Mouse (Mus musculus): ENCODE measurements around the gene Irs3. TPM values are rescaled to one million over a fixed set of nuclear protein-coding genes. Genes with fewer than 3 reads are reported as not detected.

The Irs3 gene
- polyA plus RNA-seq, 1 experiment from 2014 or later = 0.11 TPM

DNA sequence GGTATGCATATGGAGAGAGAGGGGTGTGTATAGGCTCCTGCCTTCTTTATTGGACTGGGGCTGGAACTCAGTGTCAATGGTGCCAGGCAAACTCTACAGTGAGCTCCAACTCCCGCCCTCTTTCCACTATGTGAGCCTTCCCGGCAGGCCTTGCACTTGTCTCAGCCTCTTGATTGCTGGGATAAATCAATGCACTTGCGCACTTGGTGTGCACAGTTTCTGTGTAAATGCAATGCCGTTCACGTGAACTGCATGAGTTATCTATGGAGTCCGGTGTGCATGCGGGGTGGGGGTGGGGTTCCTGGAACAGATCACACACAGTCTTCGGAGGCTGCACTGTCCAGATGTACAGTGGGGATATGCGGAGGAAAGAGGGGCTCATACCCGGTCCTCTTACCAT, 7.9 kb upstream of the Irs3 start:
- H3K27me3 ChIP-seq = no peaks in the 10 kb centered on the region
- H3K9me3 ChIP-seq = no peaks in the 10 kb centered on the region
- H3K36me3 ChIP-seq = peaks cover 30% of the 10 kb centered on the region
- no peak for ATAC-seq (replicated peaks)
- WGBS = 95% methylated on average over 10 of the region's 10 CpGs
- H3K4me2 ChIP-seq (replicated peaks) = no peak overlapping the region
- no peak overlapping the region for H3K9ac ChIP-seq (replicated peaks)
- H3K27ac ChIP-seq (replicated peaks) = no peak overlapping the region
- H3K4me3 ChIP-seq = no peak overlapping the region
- peaks cover 4% of the 10 kb centered on the region; the same call in 1 of the 2 replicates for H3K4me1 ChIP-seq

DNA sequence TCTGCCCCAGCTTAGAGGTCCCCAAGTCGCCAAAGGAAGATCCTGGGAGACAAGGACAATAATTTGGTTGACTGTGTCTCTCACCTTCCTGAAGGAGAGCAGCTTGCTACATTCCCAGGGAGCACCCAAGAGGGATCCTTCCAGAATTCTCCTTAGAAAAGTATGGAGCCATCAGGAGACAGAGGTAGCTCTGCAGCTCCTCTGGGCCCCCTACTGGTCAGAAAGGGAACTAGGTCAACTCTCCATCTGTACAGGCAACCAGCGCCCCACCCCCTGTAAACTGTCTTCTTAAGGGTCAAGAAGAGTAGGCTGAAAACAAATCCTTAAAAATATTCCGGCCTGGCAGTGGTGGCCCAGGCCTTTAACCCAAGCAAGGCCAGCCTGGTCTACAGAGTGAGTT, 7.0 kb upstream of the Irs3 start:
- no peaks in the 10 kb centered on the region for H3K27me3 ChIP-seq
- no peak; the same call in 1 of the 2 replicates for ATAC-seq (replicated peaks)
- peaks cover 4% of the 10 kb centered on the region; the same call in 1 of the 2 replicates for H3K4me1 ChIP-seq
- H3K36me3 ChIP-seq = peaks cover 27% of the 10 kb centered on the region; the same call in 1 of the 2 replicates
- no peak overlapping the region for H3K4me3 ChIP-seq
- H3K9me3 ChIP-seq = no peaks in the 10 kb centered on the region
- H3K9ac ChIP-seq (replicated peaks) = no peak overlapping the region
- whole genome bisulfite sequencing = 20% methylated on average over 3 of the region's 3 CpGs
- no peak overlapping the region for H3K4me2 ChIP-seq (replicated peaks)
- no peak overlapping the region for H3K27ac ChIP-seq (replicated peaks)

GRCm38 (mm10) chr5:137649669-137650571, 4.4 kb upstream of the Irs3 start:
- no peak overlapping the region for H3K4me2 ChIP-seq (replicated peaks)
- no peak overlapping the region; the same call in 1 of the 2 replicates for H3K9ac ChIP-seq (replicated peaks)
- no peak overlapping the region for H3K4me3 ChIP-seq
- WGBS = 19% methylated on average over 18 of the region's 18 CpGs
- peaks cover 23% of the 10 kb centered on the region; the same call in 1 of the 2 replicates for H3K36me3 ChIP-seq
- no peaks in the 10 kb centered on the region for H3K9me3 ChIP-seq
- no peak for ATAC-seq (replicated peaks)
- peaks cover 16% of the 10 kb centered on the region for H3K27me3 ChIP-seq
- peaks cover 12% of the 10 kb centered on the region for H3K4me1 ChIP-seq
- no peak overlapping the region for H3K27ac ChIP-seq (replicated peaks)

GRCm38 (mm10) chr5:137649251-137649650, 3.7 kb upstream of the Irs3 start:
- no peak overlapping the region for H3K4me2 ChIP-seq (replicated peaks)
- H3K9me3 ChIP-seq = no peaks in the 10 kb centered on the region
- H3K36me3 ChIP-seq = peaks cover 21% of the 10 kb centered on the region; the same call in 1 of the 2 replicates
- no peak overlapping the region for H3K9ac ChIP-seq (replicated peaks)
- 35% methylated on average over 4 of the region's 4 CpGs for WGBS
- peaks cover 13% of the 10 kb centered on the region for H3K4me1 ChIP-seq
- no peak for ATAC-seq (replicated peaks)
- no peak overlapping the region for H3K4me3 ChIP-seq
- H3K27me3 ChIP-seq = peaks cover 22% of the 10 kb centered on the region
- H3K27ac ChIP-seq (replicated peaks) = no peak overlapping the region

GRCm38 (mm10) chr5:137647827-137648601, 2.5 kb upstream of the Irs3 start:
- WGBS = 75% methylated on average over 9 of the region's 9 CpGs
- no peak overlapping the region for H3K9ac ChIP-seq (replicated peaks)
- H3K4me3 ChIP-seq = no peak overlapping the region
- H3K9me3 ChIP-seq = no peaks in the 10 kb centered on the region
- peaks cover 12% of the 10 kb centered on the region; the same call in 1 of the 2 replicates for H3K36me3 ChIP-seq
- no peak overlapping the region for H3K27ac ChIP-seq (replicated peaks)
- peaks cover 13% of the 10 kb centered on the region for H3K4me1 ChIP-seq
- peaks cover 30% of the 10 kb centered on the region for H3K27me3 ChIP-seq
- peak; percentile 59 for ATAC-seq (replicated peaks)
- no peak overlapping the region for H3K4me2 ChIP-seq (replicated peaks)

DNA sequence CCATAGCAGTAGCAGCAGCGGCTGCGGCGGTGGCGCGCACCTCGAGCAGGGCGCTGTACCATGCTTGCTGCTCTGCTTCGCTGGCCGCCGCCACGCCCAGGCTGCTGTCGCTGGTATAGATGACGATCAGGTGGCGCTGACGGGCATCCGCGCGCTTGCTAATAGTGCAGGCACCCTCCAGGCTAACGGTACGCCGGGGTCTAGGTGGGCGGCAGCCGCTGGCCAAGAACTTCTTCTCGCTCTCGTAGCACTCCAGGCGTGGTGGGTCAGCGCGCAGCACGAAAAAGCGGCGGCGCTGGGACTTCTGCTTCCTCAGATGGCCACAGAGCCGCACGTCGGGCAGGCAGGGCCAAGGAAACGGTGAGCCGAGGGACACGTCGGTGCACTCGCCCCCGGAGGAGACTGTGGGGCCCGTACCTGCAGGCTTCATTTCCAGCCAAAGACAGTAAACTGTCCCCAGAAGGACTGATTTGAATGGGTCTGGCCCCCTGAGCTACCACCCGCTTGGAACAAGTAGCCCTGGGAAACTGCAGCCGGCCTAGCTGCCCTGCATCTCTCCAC, 343 bp downstream of the Irs3 start:
- Histone ChIP-seq H3K9ac (replicated peaks) (no peak overlapping the region), H3K36me3 (peaks cover 13% of the 10 kb centered on the region), H3K9me3 (no peaks in the 10 kb centered on the region), H3K27ac (replicated peaks) (no peak overlapping the region), H3K4me3 (peak overlapping the region; percentile 28), H3K4me2 (replicated peaks) (peak overlapping the region; percentile 40), H3K27me3 (peaks cover 30% of the 10 kb centered on the region), H3K4me1 (peaks cover 13% of the 10 kb centered on the region)
- ATAC-seq (replicated peaks) = no peak
- WGBS = 3% methylated on average over 44 of the region's 44 CpGs

DNA sequence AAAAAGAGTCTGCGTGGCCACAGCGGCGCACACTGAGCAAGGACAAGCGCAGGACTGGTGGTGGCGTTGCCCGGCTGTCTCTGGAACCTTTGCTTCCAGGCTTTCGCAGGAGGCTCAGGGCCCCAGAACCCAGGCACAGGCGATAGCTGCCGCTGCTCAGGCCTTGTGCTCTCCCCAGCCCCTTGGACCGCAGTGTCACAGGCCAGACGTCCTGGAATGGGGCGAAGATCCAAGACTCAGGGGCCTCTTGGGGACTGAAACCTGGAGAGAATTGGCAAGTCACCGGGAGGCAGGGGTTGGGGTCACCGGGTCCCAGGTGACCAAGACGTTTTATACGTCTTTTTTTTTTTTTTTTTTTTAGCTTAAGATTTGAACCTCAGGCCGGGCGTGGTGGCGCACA, 1.0 kb downstream of the Irs3 start:
- Histone ChIP-seq H3K36me3 (peaks cover 20% of the 10 kb centered on the region), H3K9ac (replicated peaks) (no peak overlapping the region), H3K27ac (replicated peaks) (no peak overlapping the region), H3K4me2 (replicated peaks) (no peak overlapping the region), H3K4me3 (no peak overlapping the region), H3K27me3 (peaks cover 30% of the 10 kb centered on the region), H3K9me3 (no peaks in the 10 kb centered on the region), H3K4me1 (peaks cover 9% of the 10 kb centered on the region)
- 34% methylated on average over 19 of the region's 19 CpGs for WGBS
- no peak for ATAC-seq (replicated peaks)

- Histone ChIP-seq H3K27me3 (peaks cover 30% of the 10 kb centered on the region), H3K9me3 (no peaks in the 10 kb centered on the region), H3K27ac (replicated peaks) (no peak overlapping the region), H3K36me3 (peaks cover 34% of the 10 kb centered on the region), H3K4me1 (peaks cover 9% of the 10 kb centered on the region), H3K9ac (replicated peaks) (no peak overlapping the region), H3K4me3 (no peak overlapping the region), H3K4me2 (replicated peaks) (no peak overlapping the region)
- 47% methylated on average over 4 of the region's 4 CpGs for WGBS
- no peak for ATAC-seq (replicated peaks)
Measured at GRCm38 (mm10) chr5:137642886-137643285, 2.6 kb downstream of the Irs3 start.

DNA sequence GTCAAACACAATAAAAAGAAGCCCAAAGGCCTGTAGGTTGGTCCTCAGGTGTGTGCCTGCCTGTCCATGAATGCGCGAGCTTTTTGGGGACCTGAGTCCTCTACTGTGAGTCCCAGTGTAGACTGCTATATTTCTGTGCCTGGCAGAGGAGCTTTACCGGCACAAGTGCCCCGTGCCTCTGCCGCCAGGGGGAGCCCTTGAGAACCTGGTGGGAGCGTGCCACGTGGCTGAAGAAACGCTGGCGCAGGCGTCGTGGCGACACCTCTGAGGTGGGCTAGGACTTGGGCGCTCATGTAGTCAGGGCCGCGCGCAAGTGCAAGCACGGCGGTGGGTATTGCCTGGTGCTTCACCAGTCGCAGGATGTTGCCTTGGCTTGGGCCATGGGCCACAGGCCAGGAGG, 4.5 kb downstream of the Irs3 start, which contains the start of gene Sap25:
Sap25 (plus strand) TSS at position 281 of the 400 bp plus-strand sequence.
- Histone ChIP-seq H3K27ac (replicated peaks) (no peak within 1 kb of the TSS), H3K4me3 (no peak within 1 kb of the TSS), H3K4me1 (peaks cover 9% of the 10 kb centered on the region), H3K27me3 (peaks cover 25% of the 10 kb centered on the region), H3K36me3 (peaks cover 52% of the 10 kb centered on the region), H3K4me2 (replicated peaks) (no peak within 1 kb of the TSS), H3K9ac (replicated peaks) (no peak within 1 kb of the TSS), H3K9me3 (no peaks in the 10 kb centered on the region)
- ATAC-seq (replicated peaks) = no peak
- WGBS = 88% methylated on average over 19 of the region's 19 CpGs

DNA sequence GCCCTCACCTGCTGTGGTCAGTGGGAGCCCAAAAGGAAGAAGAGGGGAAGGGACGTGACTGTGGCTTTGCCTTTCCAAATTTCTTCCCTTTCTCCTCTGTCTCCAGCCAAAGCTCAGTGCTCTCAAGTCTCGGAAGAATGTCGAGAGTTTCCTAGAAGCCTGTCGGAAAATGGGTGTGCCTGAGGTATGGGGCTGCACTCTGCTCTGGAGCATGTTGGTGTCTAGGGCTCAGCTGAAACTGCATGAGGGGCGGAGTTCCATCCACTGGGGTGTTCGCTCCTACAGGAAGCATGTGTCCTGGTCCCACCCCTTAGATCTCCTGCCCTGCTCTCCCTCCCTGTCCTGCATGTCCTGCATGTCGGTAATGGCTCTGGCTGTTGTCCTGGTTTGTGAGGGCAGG, 6.0 kb downstream of the Irs3 start:
- no peak overlapping the region for H3K4me3 ChIP-seq
- H3K36me3 ChIP-seq = peaks cover 61% of the 10 kb centered on the region
- H3K9me3 ChIP-seq = no peaks in the 10 kb centered on the region
- 87% methylated on average over 7 of the region's 7 CpGs for WGBS
- no peaks in the 10 kb centered on the region for H3K4me1 ChIP-seq
- ATAC-seq (replicated peaks) = no peak
- no peak overlapping the region for H3K9ac ChIP-seq (replicated peaks)
- H3K27ac ChIP-seq (replicated peaks) = no peak overlapping the region
- peaks cover 10% of the 10 kb centered on the region; the same call in 1 of the 2 replicates for H3K27me3 ChIP-seq
- H3K4me2 ChIP-seq (replicated peaks) = no peak overlapping the region

DNA sequence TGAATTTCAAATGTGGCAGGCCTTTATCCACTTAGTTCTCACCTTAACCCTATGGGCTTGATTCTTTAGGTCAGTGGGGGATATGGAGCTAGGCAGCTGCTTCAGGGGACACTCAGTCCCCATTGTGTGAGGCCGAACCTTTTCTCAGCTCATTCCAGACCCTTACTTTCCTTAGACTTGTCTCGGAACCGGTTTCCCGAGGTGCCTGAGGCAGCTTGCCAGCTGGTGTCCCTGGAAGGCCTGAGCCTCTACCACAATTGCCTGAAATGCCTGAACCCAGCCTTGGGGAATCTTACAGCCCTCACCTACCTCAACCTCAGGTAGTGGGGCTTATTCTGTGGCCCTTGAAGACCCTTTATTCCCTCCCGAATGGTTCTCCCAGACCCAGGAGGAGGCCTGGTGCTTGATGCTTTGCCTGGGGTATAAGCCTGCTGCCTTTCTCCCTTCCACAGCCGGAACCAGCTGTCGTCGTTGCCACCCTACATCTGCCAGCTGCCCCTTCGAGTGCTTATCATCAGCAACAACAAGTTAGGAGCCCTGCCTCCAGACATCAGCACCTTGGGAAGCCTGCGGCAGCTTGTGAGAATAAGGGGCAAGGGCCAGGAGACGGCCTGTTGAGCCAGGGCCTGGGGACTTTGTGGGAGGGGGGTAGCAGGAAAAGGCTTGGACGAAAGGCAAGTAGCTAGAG, 12.0 kb downstream of the Irs3 start:
- peaks cover 30% of the 10 kb centered on the region for H3K4me1 ChIP-seq
- no peak overlapping the region for H3K27ac ChIP-seq (replicated peaks)
- 78% methylated on average over 12 of the region's 12 CpGs for WGBS
- peaks cover 42% of the 10 kb centered on the region for H3K36me3 ChIP-seq
- H3K27me3 ChIP-seq = no peaks in the 10 kb centered on the region
- H3K9ac ChIP-seq (replicated peaks) = no peak overlapping the region
- H3K9me3 ChIP-seq = no peaks in the 10 kb centered on the region
- ATAC-seq (replicated peaks) = no peak
- H3K4me3 ChIP-seq = no peak overlapping the region
- no peak overlapping the region for H3K4me2 ChIP-seq (replicated peaks)
